Mouse (Mus musculus) liver, embryonic 11.5 days (tissue): ENCODE data around the gene Ldb2. TPM values are rescaled to one million over a fixed set of nuclear protein-coding genes. Genes with fewer than 3 reads are reported as not detected.

Experiments used
- ATAC-seq: fragments of 200-750 bp; cut with Nextera tagmentation; replicated peaks from 2 replicates; pipeline ENCODE4 v1.8.0; 2017; ENCODE audit warnings: moderate number of reproducible peaks, mild to moderate bottlenecking, moderate TSS enrichment, moderate library complexity; ENCODE audit not compliant: low FRiP score
- DNase-seq: peaks from one replicate; pipeline ENCODE4 v3.0.0-alpha.2; 2017; ENCODE audit warnings: low spot score
- H3K27ac ChIP-seq: fragments of 300-500 bp; sonication (generic); 2 replicates; pipeline ENCODE4 v1.5.1; 2014; ENCODE audit warnings: mild to moderate bottlenecking, low read depth, low read length, control low read depth
- H3K27me3 ChIP-seq: fragments of 300-500 bp; sonication (generic); replicated peaks from 2 replicates; pipeline ENCODE4 v1.6.1; 2014; ENCODE audit warnings: low read length, mixed read lengths; ENCODE audit not compliant: control insufficient read depth, insufficient read depth
- H3K36me3 ChIP-seq: fragments of 300-500 bp; sonication (generic); 2 replicates; pipeline ENCODE4 v1.6.1; 2014; ENCODE audit warnings: mild to moderate bottlenecking, low read length, moderate library complexity, mixed read lengths; ENCODE audit not compliant: control insufficient read depth, insufficient read depth
- H3K4me1 ChIP-seq: fragments of 300-500 bp; sonication (generic); replicated peaks from 2 replicates; pipeline ENCODE4 v1.6.1; 2014; ENCODE audit warnings: low read length, mixed read lengths; ENCODE audit not compliant: control insufficient read depth, insufficient read depth
- H3K4me2 ChIP-seq: fragments of 300-500 bp; sonication (generic); 2 replicates; pipeline ENCODE4 v1.6.1; 2014; ENCODE audit warnings: mild to moderate bottlenecking, control low read depth, moderate library complexity
- H3K4me3 ChIP-seq: fragments of 300-500 bp; sonication (generic); 2 replicates; pipeline ENCODE4 v1.5.1; 2014; ENCODE audit warnings: low read depth, low read length, control low read depth
- H3K9ac ChIP-seq: fragments of 300-500 bp; sonication (generic); 2 replicates; pipeline ENCODE4 v1.6.1; 2014; ENCODE audit warnings: low read depth, low read length, control low read depth
- H3K9me3 ChIP-seq: fragments of 300-500 bp; sonication (generic); 2 replicates; pipeline ENCODE4 v1.6.1; 2016; ENCODE audit warnings: low read length, inconsistent platforms, mixed read lengths; ENCODE audit not compliant: control insufficient read depth
- WGBS: fragments of 180-500 bp; shearing (Covaris S2); extraction: QIAGEN DNeasy Blood & Tissue Kit; methylation state at CpG from one replicate; pipeline ENCODE4 v1.1.7; 2014; 5-methylcytosine and 5-hydroxymethylcytosine counted together
- polyA plus RNA-seq: library from polyadenylated mRNA; unstranded; fragments of >200 nt; fragmentation: Nextera tagmentation; extraction: Ambion mirVana; gene quantifications from 2 replicates; pipeline ENCODE4 v1.2.1, GENCODE M21; 2014

Gene Ldb2
- polyA plus RNA-seq, 1 experiment from 2014 or later: 12.6 TPM

DNA sequence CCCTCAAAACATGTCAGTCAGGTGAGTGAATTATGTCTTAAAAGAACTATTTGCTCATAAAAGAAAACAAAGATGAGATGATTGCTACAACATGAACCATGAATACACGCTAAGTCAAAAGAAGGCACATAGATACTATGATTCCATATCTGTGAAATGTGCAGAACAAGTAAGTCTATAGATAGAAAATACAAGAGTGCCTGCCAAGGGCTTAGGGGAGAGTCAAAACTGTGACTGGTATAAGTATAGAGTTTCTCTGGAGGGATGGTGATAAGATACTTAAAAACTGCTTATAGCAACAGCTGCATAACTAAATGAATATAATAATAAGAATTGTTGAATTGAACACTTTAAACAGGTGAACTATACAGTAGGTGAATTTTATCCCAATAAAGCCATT, 224.8 kb downstream of the Ldb2 start:
- Histone ChIP-seq H3K9me3 (no peaks in the 10 kb centered on the region), H3K4me2 (no peak overlapping the region), H3K4me1 (no peaks in the 10 kb centered on the region), H3K36me3 (no peaks in the 10 kb centered on the region), H3K27me3 (no peaks in the 10 kb centered on the region), H3K9ac (no peak overlapping the region), H3K27ac (no peak overlapping the region), H3K4me3 (no peak overlapping the region)
- WGBS: 83% methylated on average over 1 of the region's 1 CpGs
- no peak for DNase-seq
- no peak for ATAC-seq

DNA sequence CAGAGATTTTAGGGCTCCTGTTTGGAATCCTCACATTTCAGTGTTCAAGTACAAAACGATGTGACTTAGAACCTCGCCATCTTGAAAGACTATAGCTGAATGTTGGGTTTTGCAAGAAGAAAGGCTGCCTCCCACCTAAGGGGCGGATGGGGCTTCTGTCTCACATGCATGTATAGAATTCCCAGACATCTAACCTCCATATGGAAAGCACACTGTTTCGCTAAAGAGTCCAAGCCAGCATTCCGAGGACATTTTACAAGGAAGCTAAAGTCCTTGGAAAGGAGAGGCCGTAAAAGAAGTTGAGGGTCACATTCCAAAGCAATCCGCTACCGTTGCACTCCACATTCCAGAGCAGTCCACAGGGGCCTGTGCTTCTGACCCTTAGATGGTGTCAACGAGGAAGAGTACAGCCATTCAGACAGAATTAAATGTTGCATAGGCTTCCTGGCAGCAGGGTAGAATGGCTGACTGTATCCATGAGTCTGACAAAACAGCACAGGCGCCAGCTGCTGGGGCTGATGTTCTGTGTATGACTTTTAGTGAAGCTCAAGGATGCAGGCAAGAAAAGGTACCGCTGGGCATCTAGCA, 245.6 kb downstream of the Ldb2 start:
- no peak overlapping the region for H3K27ac ChIP-seq
- no peak overlapping the region for H3K9ac ChIP-seq
- WGBS: 81% methylated on average over 11 of the region's 11 CpGs

DNA sequence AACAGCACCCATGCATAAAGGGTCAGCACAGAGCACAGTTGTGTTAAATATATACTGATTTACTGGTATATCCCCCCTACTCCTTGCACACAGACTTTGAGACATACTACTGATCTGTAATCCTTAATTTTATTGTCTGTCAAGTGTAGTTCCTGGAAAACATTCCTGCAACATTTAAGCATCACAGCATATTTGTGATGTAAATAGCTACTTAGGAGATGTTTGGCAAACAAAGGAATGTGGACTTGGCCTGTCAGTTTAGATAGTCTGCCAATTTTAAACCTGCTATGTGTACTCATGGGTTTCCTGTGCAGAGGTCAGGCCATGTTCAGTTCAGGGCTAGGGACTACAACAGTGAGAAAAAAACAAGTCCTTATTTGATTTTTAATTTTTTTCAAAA, 246.3 kb downstream of the Ldb2 start:
- no peak for DNase-seq
- Histone ChIP-seq H3K4me1 (no peaks in the 10 kb centered on the region), H3K36me3 (no peaks in the 10 kb centered on the region), H3K9ac (no peak overlapping the region), H3K4me3 (no peak overlapping the region), H3K27me3 (no peaks in the 10 kb centered on the region), H3K27ac (no peak overlapping the region), H3K9me3 (no peaks in the 10 kb centered on the region), H3K4me2 (no peak overlapping the region)
- no peak for ATAC-seq

More for the DNA sequence above, 245.6 kb downstream of the Ldb2 start:
- H3K4me3 ChIP-seq: no peak overlapping the region
- ATAC-seq: no peak
- DNase-seq: no peak
- no peak overlapping the region for H3K4me2 ChIP-seq
- H3K36me3 ChIP-seq: no peaks in the 10 kb centered on the region
- no peaks in the 10 kb centered on the region for H3K4me1 ChIP-seq
- no peaks in the 10 kb centered on the region for H3K9me3 ChIP-seq
- no peaks in the 10 kb centered on the region for H3K27me3 ChIP-seq

DNA sequence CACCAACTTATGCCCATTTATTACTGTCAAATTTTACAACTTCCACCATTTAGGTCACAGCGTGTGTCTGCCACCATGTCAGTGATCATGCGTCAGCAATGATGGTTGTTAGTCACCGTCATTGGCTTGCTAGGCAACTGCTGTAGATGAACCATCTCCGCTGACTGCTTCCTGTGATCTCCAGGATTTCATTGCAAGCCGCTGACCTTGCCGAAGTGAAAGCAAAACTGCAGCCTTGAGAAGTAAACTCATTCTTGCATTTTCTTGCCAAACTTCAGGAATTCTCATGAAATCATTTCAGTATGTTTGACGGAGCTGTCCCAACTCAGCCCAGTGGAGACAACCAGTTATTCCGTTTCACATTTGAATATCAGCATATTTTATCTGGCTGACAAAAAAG, 247.4 kb downstream of the Ldb2 start:
- Histone ChIP-seq H3K27ac (no peak overlapping the region), H3K4me2 (no peak overlapping the region), H3K27me3 (no peaks in the 10 kb centered on the region), H3K4me1 (no peaks in the 10 kb centered on the region), H3K9me3 (no peaks in the 10 kb centered on the region), H3K9ac (no peak overlapping the region), H3K36me3 (no peaks in the 10 kb centered on the region), H3K4me3 (no peak overlapping the region)
- DNase-seq (no peak), ATAC-seq (no peak)
- WGBS: 84% methylated on average over 8 of the region's 8 CpGs

DNA sequence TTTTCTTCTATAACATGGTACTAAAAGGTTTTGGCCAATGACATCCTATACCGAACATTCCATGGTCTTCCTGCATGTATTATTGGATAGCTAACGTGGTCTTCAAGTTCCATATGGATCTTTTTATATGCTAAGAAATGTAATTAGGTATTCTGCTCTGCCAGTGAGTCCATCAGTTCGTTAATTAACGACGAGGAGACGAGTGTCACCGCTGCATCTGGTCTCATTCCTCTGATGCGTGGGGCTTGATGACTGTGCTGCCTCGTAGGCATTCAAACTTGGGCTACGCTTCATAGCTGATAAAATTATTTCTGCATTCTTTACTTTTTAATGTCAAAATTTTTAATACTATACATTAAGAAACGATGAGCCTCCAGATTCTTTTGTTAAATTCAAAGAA, 251.0 kb downstream of the Ldb2 start:
- H3K9ac ChIP-seq: no peak overlapping the region
- ATAC-seq (no peak), DNase-seq (no peak)
- H3K9me3 ChIP-seq: no peaks in the 10 kb centered on the region
- H3K36me3 ChIP-seq: no peaks in the 10 kb centered on the region
- 86% methylated on average over 11 of the region's 11 CpGs for WGBS
- no peaks in the 10 kb centered on the region for H3K27me3 ChIP-seq
- no peak overlapping the region for H3K4me2 ChIP-seq
- H3K4me1 ChIP-seq: no peaks in the 10 kb centered on the region
- H3K27ac ChIP-seq: no peak overlapping the region
- H3K4me3 ChIP-seq: no peak overlapping the region

DNA sequence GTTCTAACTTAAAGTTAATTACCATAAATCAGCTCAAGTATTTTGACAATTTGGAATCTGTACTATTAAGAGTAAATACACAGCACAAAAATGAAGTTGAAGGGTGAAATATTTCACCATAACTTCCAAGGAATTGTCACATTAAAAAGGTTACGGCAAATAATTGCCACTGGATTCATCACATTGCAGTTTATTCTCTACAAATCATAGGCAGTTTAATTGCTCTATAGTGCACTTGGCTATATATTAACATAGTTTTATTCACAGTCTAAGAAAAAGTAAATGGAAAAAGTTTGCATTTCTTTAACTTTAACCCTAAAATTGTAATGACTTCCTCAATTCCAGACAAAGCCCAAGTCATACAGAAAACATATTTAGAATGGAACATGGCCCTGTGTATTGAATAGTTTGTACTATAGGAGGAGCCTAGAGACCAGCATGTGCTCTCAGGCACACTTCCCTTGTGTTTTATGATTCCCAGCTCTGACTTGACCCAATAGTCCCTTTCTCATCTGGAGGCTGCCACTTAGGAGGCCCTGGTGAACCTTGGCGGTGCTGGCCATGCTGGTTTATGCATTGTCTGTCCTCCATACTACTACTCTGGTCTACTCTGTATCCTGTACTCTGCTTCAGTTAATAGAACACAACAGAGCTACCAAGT, 255.9 kb downstream of the Ldb2 start:
- Histone ChIP-seq H3K4me2 (no peak overlapping the region), H3K27me3 (no peaks in the 10 kb centered on the region), H3K9ac (no peak overlapping the region), H3K27ac (no peak overlapping the region), H3K4me3 (no peak overlapping the region), H3K36me3 (no peaks in the 10 kb centered on the region), H3K9me3 (no peaks in the 10 kb centered on the region), H3K4me1 (no peaks in the 10 kb centered on the region)
- ATAC-seq (no peak), DNase-seq (no peak)
- 90% methylated on average over 2 of the region's 2 CpGs for WGBS

DNA sequence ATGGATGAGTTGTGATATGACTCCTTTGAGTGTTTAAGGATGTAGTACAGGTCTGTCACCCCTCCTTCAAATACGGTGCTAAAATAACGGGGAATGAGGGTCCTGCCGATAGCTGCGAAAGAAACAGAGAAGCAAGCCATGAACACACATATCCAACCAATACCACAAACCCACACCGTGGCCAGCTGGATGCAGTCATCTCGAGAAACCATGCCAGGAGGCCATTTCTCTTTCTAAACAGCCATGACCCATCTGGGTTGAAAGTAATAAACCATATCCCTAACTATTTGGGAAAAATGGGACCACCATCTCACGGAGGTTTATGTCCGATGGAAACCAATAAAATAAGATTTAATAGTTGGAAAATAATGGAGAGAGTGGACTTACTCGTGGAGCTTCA, 257.7 kb downstream of the Ldb2 start:
- Histone ChIP-seq H3K36me3 (no peaks in the 10 kb centered on the region), H3K4me1 (no peaks in the 10 kb centered on the region), H3K27me3 (no peaks in the 10 kb centered on the region), H3K4me3 (no peak overlapping the region), H3K9me3 (no peaks in the 10 kb centered on the region), H3K4me2 (no peak overlapping the region), H3K27ac (no peak overlapping the region), H3K9ac (no peak overlapping the region)
- DNase-seq: no peak
- ATAC-seq: no peak
- 87% methylated on average over 9 of the region's 9 CpGs for WGBS

DNA sequence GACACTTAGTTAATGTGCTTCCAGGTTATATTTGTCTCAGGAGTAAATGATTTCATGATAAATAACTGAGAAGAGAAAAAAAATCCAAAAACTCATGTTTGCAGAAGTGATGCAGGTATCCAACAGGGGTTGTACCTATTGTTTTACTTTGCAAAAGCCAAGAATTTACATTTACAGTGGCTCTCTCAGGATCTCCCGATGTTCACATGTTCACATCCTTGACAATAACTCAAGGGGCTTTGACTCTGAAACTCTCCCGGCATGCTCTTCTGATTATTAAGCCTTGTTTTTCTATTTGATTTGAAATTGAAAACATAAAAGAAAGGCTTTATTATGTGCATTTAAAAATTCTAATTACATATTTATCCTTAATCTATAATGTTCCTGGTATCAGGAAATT, 260.8 kb downstream of the Ldb2 start:
- Histone ChIP-seq H3K27ac (no peak overlapping the region), H3K4me3 (no peak overlapping the region), H3K4me1 (no peaks in the 10 kb centered on the region), H3K4me2 (no peak overlapping the region), H3K27me3 (no peaks in the 10 kb centered on the region), H3K9me3 (no peaks in the 10 kb centered on the region), H3K9ac (no peak overlapping the region), H3K36me3 (no peaks in the 10 kb centered on the region)
- 91% methylated on average over 2 of the region's 2 CpGs for WGBS
- ATAC-seq (no peak), DNase-seq (no peak)

DNA sequence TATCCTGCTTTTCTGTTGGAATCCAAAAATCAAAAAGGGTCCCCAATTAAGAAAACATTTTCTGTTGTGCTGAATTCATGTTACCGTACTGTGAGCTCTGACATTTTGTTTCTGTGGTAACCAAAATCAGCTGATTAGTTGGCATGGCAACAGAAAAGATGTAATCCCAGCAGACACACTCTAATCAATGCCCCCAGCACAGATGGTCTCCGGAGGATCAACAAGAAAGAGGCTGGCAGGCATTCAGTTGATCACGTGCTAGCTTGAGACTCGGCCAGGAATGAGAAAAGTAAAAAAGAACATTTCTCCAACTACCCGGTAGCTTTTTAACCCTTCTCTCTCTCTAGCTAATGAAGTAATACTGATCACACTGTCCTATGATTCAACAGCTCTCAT, 261.5 kb downstream of the Ldb2 start:
- Histone ChIP-seq H3K36me3 (no peaks in the 10 kb centered on the region), H3K4me2 (no peak overlapping the region), H3K27me3 (no peaks in the 10 kb centered on the region), H3K9me3 (no peaks in the 10 kb centered on the region), H3K4me1 (no peaks in the 10 kb centered on the region), H3K4me3 (no peak overlapping the region), H3K9ac (no peak overlapping the region), H3K27ac (no peak overlapping the region)
- DNase-seq: no peak
- WGBS: 51% methylated on average over 5 of the region's 5 CpGs
- ATAC-seq: no peak
